Mouse (Mus musculus) small intestine, adult 2 months (tissue): ENCODE data around the gene Clec12b. TPM values are rescaled to one million over a fixed set of nuclear protein-coding genes. Genes with fewer than 3 reads are reported as not detected.
"Not testable (repeated sequence)": the region's sequence is repeated elsewhere in the genome, so short reads cannot be mapped to it uniquely, and the experiment has no call there.

Experiments used
- H3K27ac ChIP-seq: fragments of 200-500 bp; 2 replicates; pipeline ENCODE4 v1.5.1; 2012; ENCODE audit warnings: low read depth, low read length, control low read depth, inconsistent platforms; ENCODE audit not compliant: insufficient read depth
- H3K27me3 ChIP-seq: fragments of 200-500 bp; 2 replicates; pipeline ENCODE4 v1.6.1; 2012; ENCODE audit warnings: mild to moderate bottlenecking, moderate library complexity, low read length, inconsistent platforms; ENCODE audit not compliant: control insufficient read depth, insufficient read depth
- H3K36me3 ChIP-seq: fragments of 200-500 bp; 2 replicates; pipeline ENCODE4 v1.6.1; 2012; ENCODE audit warnings: mild to moderate bottlenecking, low read length, control low read depth, inconsistent platforms; ENCODE audit not compliant: control insufficient read depth, insufficient read depth
- H3K4me1 ChIP-seq: fragments of 200-500 bp; 2 replicates; pipeline ENCODE4 v1.6.1; 2012; ENCODE audit warnings: low read length, inconsistent platforms, mixed read lengths; ENCODE audit not compliant: control insufficient read depth, insufficient read depth, insufficient read length
- H3K4me3 ChIP-seq: fragments of 200-500 bp; 2 replicates; pipeline ENCODE4 v1.5.1; 2012; ENCODE audit warnings: low read depth, mild to moderate bottlenecking, control low read depth, inconsistent platforms, low read length, moderate library complexity
- CTCF ChIP-seq: fragments of 200-500 bp; IDR thresholded peaks from 2 replicates; pipeline ENCODE4 v1.5.1; 2012; ENCODE audit warnings: low read depth, mild to moderate bottlenecking, control low read depth, inconsistent platforms, low read length, moderate library complexity, mixed read lengths; ENCODE audit not compliant: insufficient replicate concordance, insufficient read length; ENCODE audit errors: extremely low read depth
- POLR2A ChIP-seq: fragments of 200-500 bp; IDR thresholded peaks from 2 replicates; pipeline ENCODE4 v1.6.1; 2012; ENCODE audit warnings: low read depth, mild to moderate bottlenecking, control low read depth, inconsistent platforms, low read length, moderate library complexity
- WGBS: fragments of 180-500 bp; shearing (Covaris S2); methylation state at CpG from one replicate; pipeline ENCODE4 v1.1.7; 2018; 5-methylcytosine and 5-hydroxymethylcytosine counted together
- polyA plus RNA-seq: library from polyadenylated mRNA; depleted of rRNA; stranded (reverse); fragments of >200 nt; gene quantifications from 2 replicates; pipeline ENCODE4 v1.2.3, GENCODE M21; 2012

Clec12b gene
- polyA plus RNA-seq, 1 experiment, result not detected

GRCm38 (mm10) chr6:129349524-129350352 is 35.9 kb downstream of the Clec12b start:
- no peak overlapping the region for H3K27ac ChIP-seq
- TF ChIP-seq POLR2A (no peak), CTCF (no peak)
- 31% methylated on average over 4 of the region's 4 CpGs for WGBS

GRCm38 (mm10) chr6:129344408-129344807 is 41.3 kb downstream of the Clec12b start:
- Histone ChIP-seq H3K4me3 (no peak overlapping the region), H3K36me3 (no peaks in the 10 kb centered on the region), H3K27me3 (no peaks in the 10 kb centered on the region), H3K27ac (no peak overlapping the region), H3K4me1 (no peaks in the 10 kb centered on the region; the same call in 1 of the 2 replicates)
- WGBS, result 68% methylated on average over 3 of the region's 3 CpGs
- TF ChIP-seq POLR2A (no peak), CTCF (no peak)

More at GRCm38 (mm10) chr6:129349524-129350352, 35.9 kb downstream of the Clec12b start:
- H3K4me3 ChIP-seq, result no peak overlapping the region
- H3K4me1 ChIP-seq, result peaks cover 2% of the 10 kb centered on the region; the same call in 1 of the 2 replicates
- H3K36me3 ChIP-seq, result no peaks in the 10 kb centered on the region
- H3K27me3 ChIP-seq, result no peaks in the 10 kb centered on the region

- not testable (repeated sequence) for H3K4me3 ChIP-seq, H3K36me3 ChIP-seq, H3K27ac ChIP-seq, H3K4me1 ChIP-seq, H3K27me3 ChIP-seq
- 74% methylated on average over 4 of the region's 4 CpGs for WGBS
These were observed 43.3 kb downstream of the Clec12b start, which contains the start of gene Clec12a for GRCm38 (mm10) chr6:129342391-129342790. Clec12a (plus strand) TSS chr6:129342691.

GRCm38 (mm10) chr6:129337751-129338150 is 47.9 kb downstream of the Clec12b start:
- H3K4me1 ChIP-seq, result no peaks in the 10 kb centered on the region
- 57% methylated on average over 1 of the region's 1 CpGs for WGBS

GRCm38 (mm10) chr6:129333674-129334078 is 52.0 kb downstream of the Clec12b start:
- Histone ChIP-seq H3K27me3 (no peaks in the 10 kb centered on the region), H3K4me1 (no peaks in the 10 kb centered on the region), H3K4me3 (0 out of 2 replicates have a peak overlapping the region, but pooled peaks have one; percentile 12), H3K36me3 (no peaks in the 10 kb centered on the region), H3K27ac (no peak overlapping the region)
- WGBS, result 17% methylated on average over 11 of the region's 11 CpGs
- TF ChIP-seq POLR2A (no peak), CTCF (peak; percentile 76; the same call in 1 of the 2 replicates)

More at GRCm38 (mm10) chr6:129337751-129338150, 47.9 kb downstream of the Clec12b start:
- TF ChIP-seq CTCF (no peak), POLR2A (no peak)
- Histone ChIP-seq H3K27me3 (no peaks in the 10 kb centered on the region), H3K27ac (no peak overlapping the region), H3K4me3 (no peak overlapping the region), H3K36me3 (no peaks in the 10 kb centered on the region)

GRCm38 (mm10) chr6:129331610-129332009 is 54.1 kb downstream of the Clec12b start, which contains the start of gene 4922502D21Rik:
4922502D21Rik (minus strand) TSS chr6:129331796.
- H3K4me1 ChIP-seq, result no peaks in the 10 kb centered on the region
- no peak within 1 kb of the TSS for H3K27ac ChIP-seq
- TF ChIP-seq CTCF (no peak), POLR2A (no peak)
- H3K4me3 ChIP-seq, result no peak within 1 kb of the TSS
- no peaks in the 10 kb centered on the region for H3K27me3 ChIP-seq
- no peaks in the 10 kb centered on the region for H3K36me3 ChIP-seq
- WGBS, result 49% methylated on average over 11 of the region's 11 CpGs

GRCm38 (mm10) chr6:129326568-129327150 is 59.0 kb downstream of the Clec12b start:
- Histone ChIP-seq H3K36me3 (no peaks in the 10 kb centered on the region), H3K4me3 (no peak overlapping the region), H3K27ac (no peak overlapping the region), H3K27me3 (no peaks in the 10 kb centered on the region), H3K4me1 (no peaks in the 10 kb centered on the region)
- WGBS, result 24% methylated on average over 13 of the region's 13 CpGs
- TF ChIP-seq POLR2A, result no peak
